ENCODE assay signal across 17 mouse cellular contexts in genomic region chr15:90704314-90704713, GRCm38 (mm10). TPM values are rescaled to one million over a fixed set of nuclear protein-coding genes. Genes with fewer than 3 reads are reported as not detected.
"Had no signal": no experiment of that assay in that cellular context is flagged by ENCODE, and none has a peak within 500 bp of the region (broad histone marks: within the 10 kb centered on the region; RNA-seq: fewer than 3 reads in every experiment).

No protein-coding gene starts in this region.

- DNase-seq: kidney, adult 18-20 months; kidney, adult 9 months; kidney, postnatal 14 days; kidney, postnatal 4 days; left cerebral cortex, postnatal 4 days; liver, postnatal 0 days; lung, postnatal 36 days had no signal

- H3K36me3 ChIP-seq: limb, embryonic 12.5 days; limb, embryonic 15.5 days had no signal

- H3K9ac ChIP-seq: limb, embryonic 12.5 days; limb, embryonic 15.5 days; liver, embryonic 14.5 days; liver, postnatal 0 days had no signal

- H3K27ac ChIP-seq: limb, embryonic 12.5 days; limb, embryonic 15.5 days; liver, embryonic 14.5 days; stomach, postnatal 0 days had no signal

- H3K4me1 ChIP-seq: limb, embryonic 12.5 days; limb, embryonic 15.5 days had no signal

- H3K9me3 ChIP-seq: limb, embryonic 12.5 days; limb, embryonic 15.5 days had no signal

- H3K4me3 ChIP-seq: limb, embryonic 12.5 days; limb, embryonic 15.5 days had no signal

- ATAC-seq: inflammation-experienced regulatory T-cells, adult 6 months; intestine, embryonic 16.5 days; liver, postnatal 0 days had no signal

- H3K4me2 ChIP-seq: limb, embryonic 12.5 days; limb, embryonic 15.5 days; liver, embryonic 11.5 days; midbrain, embryonic 11.5 days had no signal

- H3K27me3 ChIP-seq: limb, embryonic 12.5 days; limb, embryonic 15.5 days had no signal

RNA-seq across cellular contexts. Expression of gene Cpne8, which starts 25.1 kb away (rescaled TPM):
- total RNA-seq: megakaryocyte progenitor cell, adult 5-6 weeks; megakaryocyte-erythroid progenitor cell, adult 5-6 weeks had no signal
